Mouse (Mus musculus): ENCODE results near the gene Zzef1.

Gene Zzef1

GRCm38 (mm10) chr11:72806556-72806955 is 10.5 kb downstream of the Zzef1 start:
- no peak for DNase-seq (ENCODE audit: low spot score)

DNA sequence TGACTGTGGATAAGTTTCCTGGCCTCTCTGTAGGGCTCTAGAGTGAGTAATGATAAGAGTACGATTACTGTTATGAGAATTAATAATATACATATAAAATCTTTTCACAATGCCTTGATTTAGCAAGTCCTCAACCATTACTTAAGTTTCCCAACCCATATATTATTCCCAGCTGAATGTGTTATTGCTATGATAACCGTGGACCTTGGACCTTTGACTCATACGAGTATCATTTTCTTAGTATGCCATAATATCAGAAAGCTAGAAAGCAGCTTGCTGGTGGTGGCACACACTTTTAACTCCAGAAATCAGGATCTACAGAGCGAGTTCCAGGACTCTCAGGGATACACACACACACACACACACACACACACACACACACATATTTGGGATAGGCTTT is 12.0 kb downstream of the Zzef1 start:
- DNase-seq (ENCODE audit: low spot score), result no peak

DNA sequence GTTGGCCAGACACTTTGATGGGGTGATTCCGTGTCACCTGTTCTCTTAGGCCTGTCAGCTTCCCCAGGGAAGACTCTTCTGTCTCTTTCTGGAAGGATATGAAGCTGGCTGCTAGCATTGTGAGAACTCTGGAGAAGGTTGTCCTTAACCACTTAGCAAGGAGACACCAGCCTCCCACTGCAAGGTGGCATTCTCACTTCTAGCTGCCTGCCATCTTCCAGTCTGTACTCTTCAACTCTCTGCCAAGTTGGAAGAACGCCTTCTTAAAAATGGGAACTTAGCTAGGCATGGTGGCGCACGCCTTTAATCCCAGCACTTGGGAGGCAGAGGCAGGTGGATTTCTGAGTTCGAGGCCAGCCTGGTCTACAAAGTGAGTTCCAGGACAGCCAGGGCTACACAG is 17.7 kb downstream of the Zzef1 start:
- no peak for DNase-seq (ENCODE audit: low spot score)

GRCm38 (mm10) chr11:72814188-72814587 is 18.2 kb downstream of the Zzef1 start:
- DNase-seq (ENCODE audit: low spot score), result peak; percentile 21

DNA sequence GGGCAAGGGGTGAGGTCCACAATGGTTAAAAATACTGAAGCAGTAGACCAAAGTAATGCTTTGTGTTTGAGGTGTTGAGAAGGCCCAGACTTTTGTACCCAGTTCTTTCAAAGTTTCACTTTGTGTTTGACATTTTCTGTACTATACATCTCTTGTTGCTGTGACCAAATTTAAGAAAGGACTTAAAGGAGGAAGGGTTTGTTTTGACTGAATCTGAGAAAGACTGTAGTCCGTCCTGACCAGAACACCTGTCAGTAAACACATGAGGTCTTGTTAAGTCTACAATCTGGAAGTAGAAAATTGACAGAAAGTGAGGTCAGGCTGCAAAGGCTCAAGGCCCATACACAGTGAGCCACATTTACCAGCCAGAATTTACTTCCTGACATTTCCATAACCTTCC is 20.8 kb downstream of the Zzef1 start:
- no peak for DNase-seq (ENCODE audit: low spot score)

DNA sequence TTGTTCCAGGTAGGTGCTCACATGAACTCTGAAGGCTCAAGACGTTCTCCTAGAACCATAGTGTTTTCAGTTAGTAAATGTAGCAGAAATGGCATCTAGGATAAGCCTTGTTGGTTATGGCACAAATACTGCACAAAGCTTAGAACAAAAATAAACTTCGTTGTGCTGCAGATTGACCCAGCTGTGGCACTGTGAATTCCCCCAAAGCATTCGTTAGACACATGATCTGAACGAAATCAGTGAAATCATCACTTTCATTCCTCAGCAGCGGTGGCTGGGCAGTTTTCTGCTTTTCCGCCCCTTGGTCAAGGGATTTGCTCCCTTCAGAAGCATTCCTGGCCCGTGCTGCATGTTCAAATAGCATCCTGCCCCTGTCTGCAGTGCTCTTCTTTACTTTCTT is 22.0 kb downstream of the Zzef1 start:
- no peak for DNase-seq (ENCODE audit: low spot score)

- DNase-seq (ENCODE audit: low spot score), result no peak
Measured at GRCm38 (mm10) chr11:72821041-72821440, 25.0 kb downstream of the Zzef1 start.

GRCm38 (mm10) chr11:72829869-72830268 is 33.8 kb downstream of the Zzef1 start:
- no peak for DNase-seq (ENCODE audit: low spot score)

- no peak for DNase-seq (ENCODE audit: low spot score)
Measured at GRCm38 (mm10) chr11:72842731-72843130, 46.7 kb downstream of the Zzef1 start.

- no peak for DNase-seq (ENCODE audit: low spot score)
Measured at GRCm38 (mm10) chr11:72843576-72843975, 47.5 kb downstream of the Zzef1 start.

DNA sequence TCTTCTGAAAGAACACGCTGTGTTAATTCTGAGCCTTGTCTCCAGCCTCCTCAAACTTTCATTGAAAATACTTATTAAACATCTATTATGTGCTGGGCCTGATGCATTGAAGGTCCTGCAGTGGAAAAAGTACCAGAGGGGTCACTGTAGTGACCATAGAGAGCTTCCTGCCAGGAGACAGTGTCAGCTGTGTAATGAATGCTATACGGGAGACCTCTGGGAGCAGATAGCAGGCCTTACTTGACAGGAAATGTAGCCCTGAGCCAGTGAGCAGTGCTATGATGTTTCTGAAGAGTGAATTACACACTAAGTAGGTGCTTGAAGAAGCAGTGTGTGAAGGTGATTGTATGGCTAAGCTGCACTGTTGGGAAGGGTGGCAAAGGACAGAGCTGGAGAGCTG is 49.5 kb downstream of the Zzef1 start:
- no peak for DNase-seq (ENCODE audit: low spot score)

DNA sequence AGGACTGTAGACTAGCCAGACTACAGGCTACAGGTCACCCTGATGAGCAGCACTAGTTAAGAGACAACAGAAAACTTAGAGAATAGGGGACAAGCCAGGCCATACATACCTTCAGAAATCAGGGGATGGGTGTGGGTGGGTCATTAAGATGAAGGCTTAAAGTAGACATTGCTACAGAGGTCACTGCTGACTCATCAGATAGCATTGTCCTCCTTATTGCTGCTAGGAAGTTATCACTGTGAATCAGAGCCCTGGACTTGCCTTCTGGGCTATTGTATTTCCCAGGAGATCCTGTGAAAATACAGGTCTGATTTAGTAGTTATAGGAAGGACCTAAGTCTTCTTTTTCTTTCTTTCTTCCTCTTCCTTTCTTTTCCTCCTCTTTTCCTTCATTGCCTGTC is 50.7 kb downstream of the Zzef1 start:
- no peak for DNase-seq (ENCODE audit: low spot score)

DNA sequence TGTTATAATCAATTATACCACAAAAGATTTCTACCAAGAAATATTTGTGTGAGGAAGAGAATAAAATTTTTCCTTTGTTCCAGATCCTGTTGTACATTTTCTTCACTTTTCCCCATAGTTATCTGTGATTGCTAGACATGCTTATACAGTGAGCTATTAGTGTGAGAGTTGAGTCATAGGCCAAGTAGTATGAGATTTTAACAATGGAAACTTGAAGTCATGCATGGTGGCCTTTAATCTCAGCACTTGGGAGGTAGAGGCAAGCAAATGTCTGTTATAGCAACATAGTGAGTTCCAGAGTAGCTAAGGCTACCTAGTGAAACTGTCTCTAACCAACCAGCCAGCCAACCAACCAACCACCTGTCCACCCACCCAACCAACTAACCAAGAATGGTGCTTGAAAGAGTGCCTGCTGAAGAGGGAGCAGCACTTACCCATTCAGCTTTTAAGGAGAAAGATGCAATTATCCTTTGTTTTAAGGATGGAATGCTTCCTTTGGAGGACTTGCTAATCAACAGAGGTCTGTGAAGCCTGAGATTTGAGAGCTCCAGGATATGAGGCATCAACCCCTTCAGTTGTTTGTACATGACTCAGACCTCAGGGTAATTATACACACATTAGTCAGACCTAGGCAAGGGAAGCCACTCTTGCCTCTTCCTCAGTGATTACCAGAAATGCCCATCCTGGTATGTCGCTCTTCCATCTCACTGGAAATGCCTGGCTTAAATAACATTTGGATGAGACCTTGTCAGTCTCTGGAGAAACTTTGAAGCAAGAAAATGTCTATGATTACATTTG is 52.0 kb downstream of the Zzef1 start:
- no peak for DNase-seq (ENCODE audit: low spot score)

GRCm38 (mm10) chr11:72850419-72851131 is 54.5 kb downstream of the Zzef1 start:
- DNase-seq (ENCODE audit: low spot score), result no peak

- DNase-seq (ENCODE audit: low spot score), result no peak
Measured at GRCm38 (mm10) chr11:72851214-72851613, 55.2 kb downstream of the Zzef1 start.

DNA sequence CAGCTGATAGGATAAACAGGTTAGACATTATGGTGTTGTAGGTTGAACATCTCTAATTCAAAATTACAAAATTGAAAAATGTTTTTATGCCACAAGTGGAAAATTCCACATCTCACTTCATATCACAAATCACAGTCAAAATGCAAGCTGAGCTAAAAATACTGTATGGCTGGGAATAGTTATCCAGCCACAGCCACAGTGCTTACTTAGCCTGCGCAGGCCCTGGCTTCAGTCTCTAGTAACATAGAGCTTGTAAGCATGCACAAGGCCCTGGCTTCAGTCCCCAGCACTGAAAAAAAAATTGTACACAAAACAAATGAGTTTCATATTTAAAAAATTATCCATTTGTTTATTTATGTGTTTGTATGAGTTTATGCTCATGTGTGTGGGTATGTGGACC is 56.1 kb downstream of the Zzef1 start:
- DNase-seq (ENCODE audit: low spot score), result no peak

- DNase-seq (ENCODE audit: low spot score), result no peak
Measured at GRCm38 (mm10) chr11:72853086-72853485, 57.1 kb downstream of the Zzef1 start.

DNA sequence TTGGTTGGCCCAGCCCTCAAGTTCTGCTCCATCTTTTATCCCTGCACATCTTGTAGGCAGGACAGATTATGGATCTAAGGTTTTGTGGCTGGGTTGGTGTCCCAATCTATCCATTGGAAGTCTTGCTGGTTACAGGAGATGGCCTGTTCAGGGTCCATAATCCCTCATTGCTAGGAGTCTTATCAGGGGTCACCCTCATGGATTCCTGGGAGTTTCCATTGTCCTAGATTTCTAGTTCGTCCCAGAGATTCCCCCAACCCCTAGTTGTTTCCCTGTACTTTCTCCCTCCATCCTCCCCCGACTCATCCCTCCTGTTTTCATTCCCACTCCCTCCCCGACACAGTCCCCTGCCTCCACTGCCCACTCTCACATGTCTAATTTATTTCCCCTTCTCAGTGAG is 58.2 kb downstream of the Zzef1 start:
- no peak for DNase-seq (ENCODE audit: low spot score)

DNA sequence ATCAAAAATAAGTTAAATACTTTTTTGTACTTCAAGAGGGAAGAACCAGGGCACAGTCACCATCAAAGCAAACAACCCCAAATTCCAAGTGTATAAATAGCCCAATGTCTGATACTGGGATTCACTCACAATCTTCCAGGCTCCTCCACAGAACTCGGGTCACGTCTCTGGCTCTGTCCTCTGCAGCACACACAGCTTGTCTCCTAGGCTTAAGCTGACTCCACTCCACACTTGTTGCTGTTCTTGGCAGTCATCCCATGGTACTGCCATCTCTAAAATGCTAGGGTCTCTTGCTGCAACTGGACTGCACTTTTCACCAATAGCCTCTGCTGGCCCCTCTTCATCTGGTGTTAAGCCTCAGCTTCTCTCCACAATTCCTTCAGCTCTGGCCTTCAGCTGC is 60.7 kb downstream of the Zzef1 start:
- no peak for DNase-seq (ENCODE audit: low spot score)

DNA sequence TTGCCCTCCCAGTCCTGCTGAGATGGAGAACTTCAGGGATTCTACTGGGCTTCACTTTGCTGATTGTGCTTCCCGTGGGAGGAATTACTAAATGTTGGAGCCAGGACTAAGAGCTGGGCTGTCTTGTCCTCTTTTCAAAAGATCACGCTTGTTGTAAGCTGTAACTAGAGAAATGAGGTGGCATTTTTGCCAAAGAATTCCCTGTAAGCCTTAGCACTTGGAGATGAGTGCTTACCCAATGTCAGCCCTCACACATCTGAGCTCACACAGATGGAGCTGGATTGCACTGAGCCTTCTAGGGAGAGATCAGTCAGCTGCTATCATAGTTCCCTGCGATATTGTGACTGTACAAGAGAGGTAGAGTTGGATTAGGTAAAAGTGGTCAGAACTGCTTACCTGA is 65.2 kb downstream of the Zzef1 start:
- DNase-seq (ENCODE audit: low spot score), result no peak

- DNase-seq (ENCODE audit: low spot score), result no peak
Measured at GRCm38 (mm10) chr11:72866446-72866845, 70.4 kb downstream of the Zzef1 start.

GRCm38 (mm10) chr11:72872061-72872460 is 76.0 kb downstream of the Zzef1 start:
- DNase-seq (ENCODE audit: low spot score), result no peak

GRCm38 (mm10) chr11:72892623-72893022 is 96.6 kb downstream of the Zzef1 start:
- no peak for DNase-seq (ENCODE audit: low spot score)

DNA sequence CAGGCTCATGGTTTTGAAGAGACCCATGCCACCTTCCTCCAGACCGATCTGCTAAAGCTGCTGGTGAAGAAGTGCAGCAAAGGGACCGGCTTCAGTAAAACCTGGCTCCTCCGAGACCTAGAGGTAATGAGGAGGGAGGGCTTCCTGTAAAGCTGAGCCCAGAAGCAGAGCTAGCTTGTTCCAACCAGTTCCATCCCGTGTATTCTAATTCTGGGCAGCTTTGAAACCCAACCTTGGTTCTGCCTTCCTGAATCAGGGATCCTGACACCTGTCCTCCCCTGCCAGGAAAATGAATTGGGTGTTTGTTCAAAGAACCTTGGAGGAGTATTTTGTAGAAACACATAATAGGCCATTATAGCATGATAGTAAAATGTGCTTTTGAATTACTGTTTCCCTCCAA is 112.4 kb downstream of the Zzef1 start:
- no peak for DNase-seq (ENCODE audit: low spot score)

All from embryo, embryonic 10.5 days (tissue).